35 mouse cellular contexts compared by ENCODE assay signal in genomic region chr5:51156901-51157300, GRCm38 (mm10).
"Had no signal": no experiment of that assay in that cellular context is flagged by ENCODE, and none has a peak within 500 bp of the region (broad histone marks: within the 10 kb centered on the region; RNA-seq: fewer than 3 reads in every experiment).

No protein-coding gene starts in this region.

- H3K9ac ChIP-seq: heart, embryonic 12.5 days; heart, embryonic 13.5 days; heart, embryonic 15.5 days; hindbrain, embryonic 12.5 days; hindbrain, embryonic 13.5 days; hindbrain, embryonic 14.5 days; hindbrain, embryonic 15.5 days; intestine, embryonic 15.5 days; kidney, embryonic 15.5 days had no signal

- H3K27ac ChIP-seq: heart, embryonic 10.5 days; heart, embryonic 13.5 days; heart, embryonic 15.5 days; hindbrain, embryonic 10.5 days; hindbrain, embryonic 12.5 days; hindbrain, embryonic 13.5 days; hindbrain, embryonic 14.5 days; hindbrain, embryonic 15.5 days; hindbrain, postnatal 0 days; intestine, embryonic 15.5 days; kidney, embryonic 15.5 days; kidney, postnatal 0 days; layer of hippocampus, adult 2 months had no signal

- DNase-seq: heart, postnatal 10 days; heart, postnatal 14 days; heart, postnatal 36 days; heart, postnatal 4 days; kidney, adult 11 months; kidney, adult 18-20 months; kidney, adult 2 months; kidney, adult 8-10 months; kidney, adult 9 months; kidney, postnatal 10 days; kidney, postnatal 14 days; kidney, postnatal 25 days; kidney, postnatal 36 days; kidney, postnatal 4 days; layer of hippocampus, adult 9-11 months; layer of hippocampus, postnatal 36 days had no signal

- ATAC-seq: hindbrain, embryonic 16.5 days; hindbrain, postnatal 0 days; inflammation-experienced regulatory T-cells, adult 6 months; intestine, embryonic 15.5 days; intestine, embryonic 16.5 days; intestine, postnatal 0 days had no signal

- H3K4me3 ChIP-seq: heart, embryonic 10.5 days; heart, embryonic 12.5 days; heart, embryonic 13.5 days; heart, embryonic 15.5 days; hindbrain, embryonic 10.5 days; hindbrain, embryonic 12.5 days; hindbrain, embryonic 13.5 days; hindbrain, embryonic 15.5 days; intestine, embryonic 15.5 days; kidney, embryonic 15.5 days; layer of hippocampus, adult 2 months had no signal

- H3K4me1 ChIP-seq: heart, embryonic 10.5 days; heart, embryonic 12.5 days; heart, embryonic 13.5 days; heart, embryonic 15.5 days; hindbrain, embryonic 10.5 days; hindbrain, embryonic 12.5 days; hindbrain, embryonic 13.5 days; hindbrain, embryonic 15.5 days; intestine, embryonic 15.5 days had no signal

- H3K27me3 ChIP-seq: heart, embryonic 12.5 days; heart, embryonic 13.5 days; heart, embryonic 15.5 days; hindbrain, embryonic 12.5 days; hindbrain, embryonic 13.5 days; hindbrain, embryonic 15.5 days; intestine, embryonic 15.5 days; kidney, embryonic 15.5 days had no signal

- H3K4me2 ChIP-seq: heart, embryonic 11.5 days; heart, embryonic 12.5 days; heart, embryonic 13.5 days; heart, embryonic 15.5 days; hindbrain, embryonic 12.5 days; hindbrain, embryonic 13.5 days; hindbrain, embryonic 14.5 days; hindbrain, embryonic 15.5 days; intestine, embryonic 15.5 days; kidney, embryonic 15.5 days had no signal

- H3K9me3 ChIP-seq: heart, embryonic 10.5 days; heart, embryonic 12.5 days; heart, embryonic 13.5 days; heart, embryonic 15.5 days; hindbrain, embryonic 10.5 days; hindbrain, embryonic 12.5 days; hindbrain, embryonic 13.5 days; hindbrain, embryonic 15.5 days; intestine, embryonic 15.5 days; kidney, embryonic 15.5 days had no signal

- H3K36me3 ChIP-seq: heart, embryonic 10.5 days; heart, embryonic 12.5 days; heart, embryonic 13.5 days; heart, embryonic 15.5 days; hindbrain, embryonic 10.5 days; hindbrain, embryonic 12.5 days; hindbrain, embryonic 13.5 days; hindbrain, embryonic 15.5 days; intestine, embryonic 15.5 days; kidney, embryonic 15.5 days had no signal
